Mouse (Mus musculus): ENCODE data around the gene Vwa3b. TPM values are rescaled to one million over a fixed set of nuclear protein-coding genes. Genes with fewer than 3 reads are reported as not detected.

Gene Vwa3b
- polyA plus RNA-seq, 1 experiment from 2014 or later = not detected

- 8% methylated on average over 18 of the region's 18 CpGs for WGBS (ENCODE audit: missing documents)
- H3K36me3 ChIP-seq (ENCODE audit: inconsistent target) = no peaks in the 10 kb centered on the region
- H3K27ac ChIP-seq = no peak overlapping the region
- H3K4me3 ChIP-seq (ENCODE audit: inconsistent target) = peak overlapping the region; percentile 32
- no peaks in the 10 kb centered on the region for H3K79me2 ChIP-seq (ENCODE audit: inconsistent target)
Measured at GRCm38 (mm10) chr1:37028439-37029153, 2.2 kb downstream of the Vwa3b start.

- no peaks in the 10 kb centered on the region for H3K36me3 ChIP-seq (ENCODE audit: inconsistent target)
- H3K79me2 ChIP-seq (ENCODE audit: inconsistent target) = no peaks in the 10 kb centered on the region
- 4% methylated on average over 26 of the region's 26 CpGs for WGBS (ENCODE audit: missing documents)
- peak overlapping the region; percentile 32 for H3K4me3 ChIP-seq (ENCODE audit: inconsistent target)
- H3K27ac ChIP-seq = no peak overlapping the region
Measured at GRCm38 (mm10) chr1:37029154-37029907, 2.9 kb downstream of the Vwa3b start.

- WGBS (ENCODE audit: missing documents) = 19% methylated on average over 5 of the region's 5 CpGs
- no peaks in the 10 kb centered on the region for H3K79me2 ChIP-seq (ENCODE audit: inconsistent target)
- H3K36me3 ChIP-seq (ENCODE audit: inconsistent target) = no peaks in the 10 kb centered on the region
- H3K4me3 ChIP-seq (ENCODE audit: inconsistent target) = peak overlapping the region; percentile 32; the same call in 1 of the 2 replicates
- H3K27ac ChIP-seq = no peak overlapping the region
Measured at GRCm38 (mm10) chr1:37029942-37030341, 3.5 kb downstream of the Vwa3b start.

- no peaks in the 10 kb centered on the region for H3K79me2 ChIP-seq (ENCODE audit: inconsistent target)
- no peak overlapping the region for H3K27ac ChIP-seq
- H3K4me3 ChIP-seq (ENCODE audit: inconsistent target) = no peak overlapping the region
- H3K36me3 ChIP-seq (ENCODE audit: inconsistent target) = no peaks in the 10 kb centered on the region
- WGBS (ENCODE audit: missing documents) = 74% methylated on average over 2 of the region's 2 CpGs
Measured at GRCm38 (mm10) chr1:37030693-37031092, 4.3 kb downstream of the Vwa3b start.

- Histone ChIP-seq H3K36me3 (ENCODE audit: inconsistent target) (no peaks in the 10 kb centered on the region), H3K4me3 (ENCODE audit: inconsistent target) (no peak overlapping the region), H3K27ac (no peak overlapping the region), H3K79me2 (ENCODE audit: inconsistent target) (no peaks in the 10 kb centered on the region)
- WGBS (ENCODE audit: missing documents) = 93% methylated on average over 8 of the region's 8 CpGs
Measured at GRCm38 (mm10) chr1:37035879-37036278, 9.5 kb downstream of the Vwa3b start.

- 91% methylated on average over 7 of the region's 7 CpGs for WGBS (ENCODE audit: missing documents)
- Histone ChIP-seq H3K27ac (no peak overlapping the region), H3K4me3 (ENCODE audit: inconsistent target) (no peak overlapping the region), H3K36me3 (ENCODE audit: inconsistent target) (no peaks in the 10 kb centered on the region), H3K79me2 (ENCODE audit: inconsistent target) (no peaks in the 10 kb centered on the region)
Measured at GRCm38 (mm10) chr1:37041126-37041525, 14.7 kb downstream of the Vwa3b start.

- H3K36me3 ChIP-seq (ENCODE audit: inconsistent target) = no peaks in the 10 kb centered on the region
- H3K4me3 ChIP-seq (ENCODE audit: inconsistent target) = no peak overlapping the region
- 87% methylated on average over 5 of the region's 5 CpGs for WGBS (ENCODE audit: missing documents)
- H3K27ac ChIP-seq = no peak overlapping the region
- H3K79me2 ChIP-seq (ENCODE audit: inconsistent target) = no peaks in the 10 kb centered on the region
Measured at GRCm38 (mm10) chr1:37041856-37042255, 15.5 kb downstream of the Vwa3b start.

- Histone ChIP-seq H3K27ac (no peak overlapping the region), H3K79me2 (ENCODE audit: inconsistent target) (no peaks in the 10 kb centered on the region), H3K4me3 (ENCODE audit: inconsistent target) (no peak overlapping the region), H3K36me3 (ENCODE audit: inconsistent target) (no peaks in the 10 kb centered on the region)
- 94% methylated on average over 8 of the region's 8 CpGs for WGBS (ENCODE audit: missing documents)
Measured at GRCm38 (mm10) chr1:37042769-37043168, 16.4 kb downstream of the Vwa3b start.

GRCm38 (mm10) chr1:37043196-37043595, 16.8 kb downstream of the Vwa3b start:
- WGBS (ENCODE audit: missing documents) = 94% methylated on average over 3 of the region's 3 CpGs
- no peak overlapping the region for H3K27ac ChIP-seq
- H3K79me2 ChIP-seq (ENCODE audit: inconsistent target) = no peaks in the 10 kb centered on the region
- no peak overlapping the region for H3K4me3 ChIP-seq (ENCODE audit: inconsistent target)
- H3K36me3 ChIP-seq (ENCODE audit: inconsistent target) = no peaks in the 10 kb centered on the region

- no peak overlapping the region for H3K4me3 ChIP-seq (ENCODE audit: inconsistent target)
- H3K36me3 ChIP-seq (ENCODE audit: inconsistent target) = no peaks in the 10 kb centered on the region
- no peaks in the 10 kb centered on the region for H3K79me2 ChIP-seq (ENCODE audit: inconsistent target)
- no peak overlapping the region for H3K27ac ChIP-seq
- 69% methylated on average over 5 of the region's 5 CpGs for WGBS (ENCODE audit: missing documents)
Measured at GRCm38 (mm10) chr1:37045472-37045871, 19.1 kb downstream of the Vwa3b start.

- Histone ChIP-seq H3K36me3 (ENCODE audit: inconsistent target) (no peaks in the 10 kb centered on the region), H3K4me3 (ENCODE audit: inconsistent target) (no peak overlapping the region), H3K27ac (no peak overlapping the region), H3K79me2 (ENCODE audit: inconsistent target) (no peaks in the 10 kb centered on the region)
- 90% methylated on average over 3 of the region's 4 CpGs for WGBS (ENCODE audit: missing documents)
Measured at GRCm38 (mm10) chr1:37049159-37049558, 22.8 kb downstream of the Vwa3b start.

GRCm38 (mm10) chr1:37053691-37054090, 27.3 kb downstream of the Vwa3b start:
- Histone ChIP-seq H3K27ac (no peak overlapping the region), H3K36me3 (ENCODE audit: inconsistent target) (no peaks in the 10 kb centered on the region), H3K4me3 (ENCODE audit: inconsistent target) (no peak overlapping the region), H3K79me2 (ENCODE audit: inconsistent target) (no peaks in the 10 kb centered on the region)
- WGBS (ENCODE audit: missing documents) = 90% methylated on average over 4 of the region's 4 CpGs

GRCm38 (mm10) chr1:37056831-37057561, 30.6 kb downstream of the Vwa3b start:
- WGBS (ENCODE audit: missing documents) = 83% methylated on average over 6 of the region's 6 CpGs
- no peak overlapping the region for H3K27ac ChIP-seq
- H3K36me3 ChIP-seq (ENCODE audit: inconsistent target) = no peaks in the 10 kb centered on the region
- H3K79me2 ChIP-seq (ENCODE audit: inconsistent target) = no peaks in the 10 kb centered on the region
- no peak overlapping the region for H3K4me3 ChIP-seq (ENCODE audit: inconsistent target)

- WGBS (ENCODE audit: missing documents) = 89% methylated on average over 5 of the region's 5 CpGs
- Histone ChIP-seq H3K4me3 (ENCODE audit: inconsistent target) (no peak overlapping the region), H3K79me2 (ENCODE audit: inconsistent target) (no peaks in the 10 kb centered on the region), H3K36me3 (ENCODE audit: inconsistent target) (no peaks in the 10 kb centered on the region), H3K27ac (no peak overlapping the region)
Measured at GRCm38 (mm10) chr1:37060856-37061255, 34.5 kb downstream of the Vwa3b start.

GRCm38 (mm10) chr1:37063053-37063452, 36.7 kb downstream of the Vwa3b start:
- H3K79me2 ChIP-seq (ENCODE audit: inconsistent target) = no peaks in the 10 kb centered on the region
- 78% methylated on average over 5 of the region's 5 CpGs for WGBS (ENCODE audit: missing documents)
- H3K4me3 ChIP-seq (ENCODE audit: inconsistent target) = no peak overlapping the region
- no peaks in the 10 kb centered on the region for H3K36me3 ChIP-seq (ENCODE audit: inconsistent target)
- no peak overlapping the region for H3K27ac ChIP-seq

All from macrophage (primary cell).